Mouse (Mus musculus) lung, postnatal 0 days (tissue): ENCODE data around the gene Ccdc146.

ENCODE experiments used
- CTCF ChIP-seq: IDR thresholded peaks from 2 replicates; pipeline ENCODE4 v1.5.1; 2016; ENCODE audit warnings: antibody characterized with exemption, mild to moderate bottlenecking
- EP300 ChIP-seq: IDR thresholded peaks from 2 replicates; pipeline ENCODE4 v1.6.1; 2016; ENCODE audit warnings: antibody characterized with exemption, mild to moderate bottlenecking, control low read depth

DNA sequence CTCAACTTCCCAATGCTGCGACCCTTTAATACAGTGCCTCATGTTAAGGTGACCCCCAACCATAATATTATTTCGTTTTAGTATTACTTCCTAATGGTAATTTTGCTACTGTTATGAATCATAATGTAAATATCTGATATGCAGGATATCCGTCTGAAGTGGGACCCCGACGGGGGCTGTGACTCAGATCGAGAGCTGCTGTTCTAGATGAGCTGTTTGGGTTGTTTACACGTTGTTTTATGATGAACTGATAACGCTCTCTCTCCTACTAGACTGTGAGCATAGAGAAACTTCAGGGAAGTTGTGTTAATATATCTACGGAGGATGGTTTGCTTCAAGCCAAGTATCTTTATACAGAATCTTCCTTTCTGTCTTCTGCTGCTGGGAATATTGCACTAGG is 14.0 kb upstream of the Ccdc146 start:
- TF ChIP-seq CTCF (no peak), EP300 (no peak)
